ENCODE assay signal across 9 mouse cellular contexts in the genomic region with DNA sequence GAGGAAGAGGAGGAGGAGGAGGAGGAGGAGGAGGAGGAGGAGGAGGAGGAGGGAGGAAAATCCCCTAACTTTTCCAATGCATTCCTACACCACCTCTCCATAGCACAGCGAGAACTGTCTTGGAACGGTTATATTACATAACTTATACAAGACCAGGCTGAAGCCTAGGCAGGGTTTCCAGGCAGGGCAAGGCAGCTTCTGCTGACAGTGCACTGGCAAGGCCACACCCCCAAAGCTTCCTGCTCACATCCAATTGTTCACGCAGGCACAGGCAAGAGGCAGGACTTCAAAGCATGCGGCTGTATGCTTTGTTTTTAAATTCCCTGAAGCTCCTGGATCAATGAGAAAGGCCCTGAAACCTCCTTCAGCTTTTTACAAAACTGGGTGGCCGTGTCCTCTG. TPM values are rescaled to one million over a fixed set of nuclear protein-coding genes. Genes with fewer than 3 reads are reported as not detected.
DNase-seq lines count a peak whose midpoint lies in the region; ATAC-seq lines count a peak whose summit lies in the region.
"Had no signal": no experiment of that assay in that cellular context is flagged by ENCODE, and none has a peak within 500 bp of the region (broad histone marks: within the 10 kb centered on the region; RNA-seq: fewer than 3 reads in every experiment).

No protein-coding gene starts in this region.

- H3K36me3 ChIP-seq in intestine, embryonic 15.5 days, result no peaks in the 10 kb centered on the region

- peak; percentile 67; the same call in 1 of the 2 replicates for ATAC-seq in intestine, embryonic 15.5 days

- H3K9ac ChIP-seq in intestine, embryonic 15.5 days, result no peak overlapping the region
- H3K9ac ChIP-seq: liver, embryonic 14.5 days had no signal

- H3K4me2 ChIP-seq in intestine, embryonic 15.5 days (replicated peaks), result no peak overlapping the region

- H3K9me3 ChIP-seq in intestine, embryonic 15.5 days, result no peaks in the 10 kb centered on the region

- no peaks in the 10 kb centered on the region for H3K27me3 ChIP-seq in intestine, embryonic 15.5 days (replicated peaks)

- no peak overlapping the region for H3K4me3 ChIP-seq in intestine, embryonic 15.5 days (replicated peaks)

- DNase-seq in adrenal gland, adult 2 months, result peak; percentile 65
- no peak for DNase-seq in adrenal gland, postnatal 4 days (ENCODE audit: low spot score in 2 of 2)
- DNase-seq in ovary, postnatal 36 days (ENCODE audit: low spot score), result peak; percentile 62
- DNase-seq in ovary, postnatal 14 days (ENCODE audit: low spot score), result no peak
- peak; percentile 63 to 66 for DNase-seq in lung, postnatal 4 days
- DNase-seq in cerebellum, postnatal 10 days, result no peak
- no peak for DNase-seq in B cell, adult 2 months

- H3K4me1 ChIP-seq in intestine, embryonic 15.5 days (replicated peaks), result no peaks in the 10 kb centered on the region

- WGBS in intestine, embryonic 15.5 days, result 16% methylated on average over 5 of the region's 5 CpGs

- no peak overlapping the region for H3K27ac ChIP-seq in intestine, embryonic 15.5 days
- H3K27ac ChIP-seq: liver, embryonic 14.5 days had no signal

RNA-seq across cellular contexts. Expression of gene Fbxl14, which starts 19.8 kb away (rescaled TPM):
- 10 to 100 TPM; 31.9 to 36.9 TPM for total RNA-seq in adrenal gland, adult 2 months (2021)
- 104 and 107 TPM in 2 replicates for polyA plus RNA-seq in adrenal gland, adult 2 months (2012; rRNA removed)
- 10 to 100 TPM; 40.1 to 41.9 TPM for total RNA-seq in adrenal gland, postnatal 4 days (2021)
- polyA plus RNA-seq in intestine, embryonic 15.5 days (2015; fragmentation: Nextera tagmentation; extraction: Ambion mirVana), result 4.6 and 4.7 TPM in 2 replicates

RNA-seq across cellular contexts. Expression of gene Wnt5b, which starts 44.9 kb away (rescaled TPM):
- 1 to 10 TPM; 1.9 to 2.8 TPM for total RNA-seq in adrenal gland, adult 2 months (2021)
- 3.3 and 4.1 TPM in 2 replicates for polyA plus RNA-seq in adrenal gland, adult 2 months (2012; rRNA removed)
- total RNA-seq in adrenal gland, postnatal 4 days (2021), result 1 to 10 TPM; 4.5 to 6.2 TPM
- 7.3 and 7.4 TPM in 2 replicates for polyA plus RNA-seq in intestine, embryonic 15.5 days (2015; fragmentation: Nextera tagmentation; extraction: Ambion mirVana)

Comparison
In these comparisons a context has a peak if more than half of its experiments do, and no peak if none do; other contexts are left out.
1. DNase-seq: peak in adrenal gland, adult 2 months (single experiment), ovary, postnatal 36 days (single experiment) and lung, postnatal 4 days (2 of 2); none in adrenal gland, postnatal 4 days (0 of 2), ovary, postnatal 14 days (single experiment), cerebellum, postnatal 10 days (0 of 2) and B cell, adult 2 months (0 of 2).